Mouse (Mus musculus): Measurements from ENCODE around the gene Zfp326. TPM values are rescaled to one million over a fixed set of nuclear protein-coding genes. Genes with fewer than 3 reads are reported as not detected.

The Zfp326 gene
- 38.7 and 39.0 TPM in 2 replicates for polyA plus RNA-seq (2015; fragmentation: Nextera tagmentation; extraction: Ambion mirVana)

- WGBS, result under 1% methylated on average over 65 of the region's 83 CpGs
- Histone ChIP-seq H3K27me3 (replicated peaks) (no peaks in the 10 kb centered on the region), H3K9me3 (no peaks in the 10 kb centered on the region), H3K36me3 (no peaks in the 10 kb centered on the region), H3K4me2 (peak within 1 kb of the TSS; percentile 66), H3K4me1 (peaks cover 12% of the 10 kb centered on the region; the same call in 1 of the 2 replicates), H3K9ac (peak within 1 kb of the TSS; percentile 94), H3K4me3 (replicated peaks) (peak within 1 kb of the TSS; percentile 97), H3K27ac (peak within 1 kb of the TSS; percentile 85)
- ATAC-seq (ENCODE audit: insufficient read depth, low FRiP score, low read depth), result peak; percentile 93
Measured at GRCm38 (mm10) chr5:105876068-105876924, at the start of gene Zfp326. Gene Zfp326, plus strand, starts transcription at chr5:105876565.

- no peak for ATAC-seq (ENCODE audit: insufficient read depth, low FRiP score, low read depth)
- H3K27ac ChIP-seq, result no peak overlapping the region
Measured at GRCm38 (mm10) chr5:105826916-105827510, 49.4 kb upstream of the Zfp326 start.

GRCm38 (mm10) chr5:105828050-105828449, 48.3 kb upstream of the Zfp326 start:
- no peak overlapping the region for H3K27ac ChIP-seq
- peaks cover 22% of the 10 kb centered on the region for H3K4me1 ChIP-seq
- no peak overlapping the region for H3K9ac ChIP-seq
- H3K36me3 ChIP-seq, result no peaks in the 10 kb centered on the region
- H3K9me3 ChIP-seq, result no peaks in the 10 kb centered on the region
- H3K27me3 ChIP-seq (replicated peaks), result no peaks in the 10 kb centered on the region
- ATAC-seq (ENCODE audit: insufficient read depth, low FRiP score, low read depth), result no peak
- no peak overlapping the region for H3K4me2 ChIP-seq
- 90% methylated on average over 3 of the region's 3 CpGs for WGBS
- no peak overlapping the region for H3K4me3 ChIP-seq (replicated peaks)

More at GRCm38 (mm10) chr5:105826916-105827510, 49.4 kb upstream of the Zfp326 start:
- Histone ChIP-seq H3K9ac (no peak overlapping the region), H3K9me3 (no peaks in the 10 kb centered on the region), H3K4me3 (replicated peaks) (no peak overlapping the region), H3K27me3 (replicated peaks) (no peaks in the 10 kb centered on the region), H3K36me3 (no peaks in the 10 kb centered on the region), H3K4me1 (peaks cover 27% of the 10 kb centered on the region), H3K4me2 (no peak overlapping the region)
- 70% methylated on average over 5 of the region's 5 CpGs for WGBS

- Histone ChIP-seq H3K4me1 (peaks cover 17% of the 10 kb centered on the region), H3K9me3 (no peaks in the 10 kb centered on the region), H3K9ac (no peak overlapping the region), H3K4me2 (no peak overlapping the region), H3K27me3 (replicated peaks) (no peaks in the 10 kb centered on the region), H3K4me3 (replicated peaks) (no peak overlapping the region), H3K36me3 (no peaks in the 10 kb centered on the region), H3K27ac (no peak overlapping the region)
- WGBS, result 28% methylated on average over 7 of the region's 7 CpGs
- ATAC-seq (ENCODE audit: insufficient read depth, low FRiP score, low read depth), result no peak
Measured at GRCm38 (mm10) chr5:105829008-105829586, 47.3 kb upstream of the Zfp326 start.

GRCm38 (mm10) chr5:105832140-105832539, 44.2 kb upstream of the Zfp326 start:
- Histone ChIP-seq H3K9me3 (no peaks in the 10 kb centered on the region), H3K4me3 (replicated peaks) (no peak overlapping the region), H3K27me3 (replicated peaks) (no peaks in the 10 kb centered on the region), H3K36me3 (no peaks in the 10 kb centered on the region), H3K4me2 (no peak overlapping the region), H3K27ac (no peak overlapping the region), H3K4me1 (0 out of 2 replicates have a peak, but pooled peaks cover 4% of the 10 kb centered on the region), H3K9ac (no peak overlapping the region)
- 60% methylated on average over 7 of the region's 7 CpGs for WGBS
- no peak for ATAC-seq (ENCODE audit: insufficient read depth, low FRiP score, low read depth)

GRCm38 (mm10) chr5:105833923-105834322, 42.4 kb upstream of the Zfp326 start:
- Histone ChIP-seq H3K4me3 (replicated peaks) (no peak overlapping the region), H3K9me3 (no peaks in the 10 kb centered on the region), H3K9ac (no peak overlapping the region), H3K27me3 (replicated peaks) (no peaks in the 10 kb centered on the region), H3K27ac (no peak overlapping the region), H3K4me2 (no peak overlapping the region), H3K36me3 (no peaks in the 10 kb centered on the region), H3K4me1 (0 out of 2 replicates have a peak, but pooled peaks cover 4% of the 10 kb centered on the region)
- no peak for ATAC-seq (ENCODE audit: insufficient read depth, low FRiP score, low read depth)
- WGBS, result 52% methylated on average over 3 of the region's 3 CpGs

GRCm38 (mm10) chr5:105836006-105836405, 40.4 kb upstream of the Zfp326 start:
- no peaks in the 10 kb centered on the region for H3K9me3 ChIP-seq
- no peak overlapping the region for H3K27ac ChIP-seq
- no peaks in the 10 kb centered on the region for H3K4me1 ChIP-seq
- no peak overlapping the region for H3K4me2 ChIP-seq
- peak; percentile 47; the same call in 1 of the 2 replicates for ATAC-seq (ENCODE audit: insufficient read depth, low FRiP score, low read depth)
- H3K9ac ChIP-seq, result no peak overlapping the region
- H3K27me3 ChIP-seq (replicated peaks), result no peaks in the 10 kb centered on the region
- no peaks in the 10 kb centered on the region for H3K36me3 ChIP-seq
- 56% methylated on average over 9 of the region's 9 CpGs for WGBS
- no peak overlapping the region for H3K4me3 ChIP-seq (replicated peaks)

GRCm38 (mm10) chr5:105839740-105840310, 36.5 kb upstream of the Zfp326 start:
- Histone ChIP-seq H3K9ac (no peak overlapping the region), H3K9me3 (no peaks in the 10 kb centered on the region), H3K27ac (no peak overlapping the region), H3K4me3 (replicated peaks) (no peak overlapping the region), H3K4me2 (no peak overlapping the region), H3K36me3 (no peaks in the 10 kb centered on the region), H3K4me1 (no peaks in the 10 kb centered on the region), H3K27me3 (replicated peaks) (no peaks in the 10 kb centered on the region)
- 70% methylated on average over 13 of the region's 13 CpGs for WGBS
- no peak for ATAC-seq (ENCODE audit: insufficient read depth, low FRiP score, low read depth)

GRCm38 (mm10) chr5:105844044-105844753, 32.2 kb upstream of the Zfp326 start:
- no peak overlapping the region for H3K4me2 ChIP-seq
- WGBS, result 73% methylated on average over 10 of the region's 10 CpGs
- no peak for ATAC-seq (ENCODE audit: insufficient read depth, low FRiP score, low read depth)
- H3K4me3 ChIP-seq (replicated peaks), result no peak overlapping the region
- H3K4me1 ChIP-seq, result 0 out of 2 replicates have a peak, but pooled peaks cover 1% of the 10 kb centered on the region
- no peak overlapping the region for H3K9ac ChIP-seq
- no peaks in the 10 kb centered on the region for H3K36me3 ChIP-seq
- H3K27me3 ChIP-seq (replicated peaks), result no peaks in the 10 kb centered on the region
- no peak overlapping the region for H3K27ac ChIP-seq
- no peaks in the 10 kb centered on the region for H3K9me3 ChIP-seq

GRCm38 (mm10) chr5:105845041-105845440, 31.3 kb upstream of the Zfp326 start:
- H3K27ac ChIP-seq, result no peak overlapping the region
- H3K4me3 ChIP-seq (replicated peaks), result no peak overlapping the region
- 89% methylated on average over 2 of the region's 2 CpGs for WGBS
- no peak overlapping the region for H3K4me2 ChIP-seq
- H3K9ac ChIP-seq, result no peak overlapping the region
- H3K9me3 ChIP-seq, result no peaks in the 10 kb centered on the region
- 0 out of 2 replicates have a peak, but pooled peaks cover 7% of the 10 kb centered on the region for H3K4me1 ChIP-seq
- ATAC-seq (ENCODE audit: insufficient read depth, low FRiP score, low read depth), result no peak
- no peaks in the 10 kb centered on the region for H3K27me3 ChIP-seq (replicated peaks)
- no peaks in the 10 kb centered on the region for H3K36me3 ChIP-seq

GRCm38 (mm10) chr5:105847726-105848125, 28.6 kb upstream of the Zfp326 start:
- no peak overlapping the region for H3K4me2 ChIP-seq
- WGBS, result 73% methylated on average over 8 of the region's 8 CpGs
- H3K27me3 ChIP-seq (replicated peaks), result no peaks in the 10 kb centered on the region
- no peak overlapping the region for H3K4me3 ChIP-seq (replicated peaks)
- ATAC-seq (ENCODE audit: insufficient read depth, low FRiP score, low read depth), result no peak
- no peaks in the 10 kb centered on the region for H3K36me3 ChIP-seq
- H3K9me3 ChIP-seq, result no peaks in the 10 kb centered on the region
- no peak overlapping the region for H3K9ac ChIP-seq
- 0 out of 2 replicates have a peak, but pooled peaks cover 7% of the 10 kb centered on the region for H3K4me1 ChIP-seq
- no peak overlapping the region for H3K27ac ChIP-seq
